ENCODE assay signal across 25 mouse cellular contexts in the genomic region with DNA sequence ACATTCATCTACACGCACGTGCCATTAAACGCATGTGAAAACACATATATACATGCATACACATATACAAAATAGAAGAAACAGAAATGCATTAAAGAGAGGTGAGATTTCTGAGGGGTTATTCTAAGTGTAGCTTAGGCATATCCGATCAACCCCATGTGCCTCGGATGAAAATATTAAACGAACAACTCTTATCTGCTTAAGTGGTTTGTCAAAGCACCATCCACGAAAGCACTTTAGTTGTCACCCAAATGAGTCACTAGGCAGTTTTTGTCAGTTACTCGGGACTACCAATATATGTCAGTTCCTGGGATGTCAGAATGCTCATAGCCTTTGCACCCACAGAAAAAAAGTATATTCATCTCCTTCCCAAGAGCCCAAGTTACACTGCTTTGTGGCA.
"Had no signal": no experiment of that assay in that cellular context is flagged by ENCODE, and none has a peak within 500 bp of the region (broad histone marks: within the 10 kb centered on the region; RNA-seq: fewer than 3 reads in every experiment).

No protein-coding gene starts in this region.

- H3K27ac ChIP-seq: embryonic facial prominence, embryonic 10.5 days; embryonic facial prominence, embryonic 12.5 days; embryonic facial prominence, embryonic 13.5 days; embryonic facial prominence, embryonic 15.5 days; forebrain, embryonic 10.5 days; forebrain, embryonic 12.5 days; forebrain, embryonic 13.5 days; gastrocnemius, adult 2 months; heart, adult 2 months had no signal

- H3K4me3 ChIP-seq: embryonic facial prominence, embryonic 10.5 days; embryonic facial prominence, embryonic 12.5 days; embryonic facial prominence, embryonic 13.5 days; embryonic facial prominence, embryonic 15.5 days; erythroblast, embryonic 14.5 days; forebrain, embryonic 10.5 days; forebrain, embryonic 12.5 days; forebrain, embryonic 13.5 days; gastrocnemius, adult 2 months; heart, adult 2 months had no signal

- H3K9ac ChIP-seq: embryonic facial prominence, embryonic 12.5 days; embryonic facial prominence, embryonic 13.5 days; embryonic facial prominence, embryonic 15.5 days; forebrain, embryonic 12.5 days; forebrain, embryonic 13.5 days had no signal

- H3K4me1 ChIP-seq: forebrain, embryonic 12.5 days; forebrain, embryonic 13.5 days had no signal

- H3K36me3 ChIP-seq: embryonic facial prominence, embryonic 10.5 days; embryonic facial prominence, embryonic 12.5 days; embryonic facial prominence, embryonic 13.5 days; embryonic facial prominence, embryonic 15.5 days; forebrain, embryonic 10.5 days; forebrain, embryonic 12.5 days had no signal

- H3K4me2 ChIP-seq: embryonic facial prominence, embryonic 12.5 days; embryonic facial prominence, embryonic 13.5 days; embryonic facial prominence, embryonic 15.5 days; forebrain, embryonic 12.5 days; forebrain, embryonic 13.5 days had no signal

- H3K9me3 ChIP-seq: embryonic facial prominence, embryonic 10.5 days; embryonic facial prominence, embryonic 12.5 days; embryonic facial prominence, embryonic 13.5 days; embryonic facial prominence, embryonic 15.5 days; forebrain, embryonic 10.5 days; forebrain, embryonic 12.5 days; forebrain, embryonic 13.5 days had no signal

- H3K27me3 ChIP-seq: embryonic facial prominence, embryonic 12.5 days; embryonic facial prominence, embryonic 13.5 days; embryonic facial prominence, embryonic 15.5 days; forebrain, embryonic 12.5 days; forebrain, embryonic 13.5 days had no signal

- ATAC-seq: forebrain, embryonic 13.5 days; forebrain, embryonic 14.5 days; forebrain, embryonic 16.5 days had no signal

- DNase-seq: cerebellum, adult 8-10 months; cerebellum, adult 9-10 months; cerebellum, adult 9-11 months; cerebellum, postnatal 14 days; cerebellum, postnatal 25 days; cerebellum, postnatal 36 days; embryo, embryonic 11 days; gastrocnemius, adult 2 months; gastrocnemius, postnatal 10 days; gastrocnemius, postnatal 14 days; gastrocnemius, postnatal 25 days; gastrocnemius, postnatal 36 days; heart, adult 11 months; heart, adult 18-20 months; heart, adult 2 months had no signal
